Mouse (Mus musculus) gastrocnemius, postnatal 36 days (tissue): Measurements from ENCODE around the gene Tmem186. TPM values are rescaled to one million over a fixed set of nuclear protein-coding genes. Genes with fewer than 3 reads are reported as not detected.

Source experiments
- DNase-seq, 2 experiments: peaks; one replicate each; pipeline ENCODE4 v3.0.0; 2022
- intact Hi-C: fragments of 180-260 bp; cut with DNase I; formaldehyde crosslinking; loops from one replicate; pipeline ENCODE4 v1.15.1; 2025
- microRNA-seq, 2 experiments: library from miRNA; unstranded; fragments of <30 nt; microRNA quantifications; one replicate each; pipeline ENCODE4 v1.2.0; 2021
- total RNA-seq, 2 experiments: library from RNA; stranded (reverse); gene quantifications; 2 replicates each; pipeline ENCODE4 v1.2.3; 2021

The Tmem186 gene
- total RNA-seq, 2 experiments from 2014 or later: 8.9 to 12.5 TPM

GRCm38 (mm10) chr16:8620315-8621115 lies 17.0 kb downstream of the Tmem186 start:
- intact Hi-C loops: no loop called here
- DNase-seq: no peak

- no peak for DNase-seq
- intact Hi-C loops: no loop called here
Measured at GRCm38 (mm10) chr16:8619659-8620314, 17.7 kb downstream of the Tmem186 start.

- DNase-seq: no peak
- intact Hi-C loops: no loop called here
Measured at GRCm38 (mm10) chr16:8613447-8613846, 24.1 kb downstream of the Tmem186 start.

DNA sequence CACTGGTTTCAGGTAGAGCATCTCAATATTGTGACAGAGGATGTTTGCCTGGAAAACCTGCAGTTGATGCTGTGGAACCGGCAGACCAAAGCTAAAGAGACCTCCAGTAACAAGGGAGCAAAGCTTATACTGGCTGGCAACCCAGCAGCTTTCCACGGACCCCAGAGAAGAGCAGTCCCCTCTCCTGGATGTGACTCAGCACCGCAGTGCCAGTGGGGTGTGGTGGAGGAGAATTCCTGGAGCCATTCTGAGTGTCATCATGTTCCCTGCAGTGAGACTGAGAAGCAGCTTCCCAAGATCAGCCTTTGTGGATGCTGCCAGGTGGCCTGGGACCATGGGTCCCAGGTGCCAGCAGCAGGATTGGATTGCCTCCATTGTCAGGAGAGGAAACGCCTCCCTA lies 24.5 kb downstream of the Tmem186 start:
- intact Hi-C loops: no loop called here
- DNase-seq: no peak

DNA sequence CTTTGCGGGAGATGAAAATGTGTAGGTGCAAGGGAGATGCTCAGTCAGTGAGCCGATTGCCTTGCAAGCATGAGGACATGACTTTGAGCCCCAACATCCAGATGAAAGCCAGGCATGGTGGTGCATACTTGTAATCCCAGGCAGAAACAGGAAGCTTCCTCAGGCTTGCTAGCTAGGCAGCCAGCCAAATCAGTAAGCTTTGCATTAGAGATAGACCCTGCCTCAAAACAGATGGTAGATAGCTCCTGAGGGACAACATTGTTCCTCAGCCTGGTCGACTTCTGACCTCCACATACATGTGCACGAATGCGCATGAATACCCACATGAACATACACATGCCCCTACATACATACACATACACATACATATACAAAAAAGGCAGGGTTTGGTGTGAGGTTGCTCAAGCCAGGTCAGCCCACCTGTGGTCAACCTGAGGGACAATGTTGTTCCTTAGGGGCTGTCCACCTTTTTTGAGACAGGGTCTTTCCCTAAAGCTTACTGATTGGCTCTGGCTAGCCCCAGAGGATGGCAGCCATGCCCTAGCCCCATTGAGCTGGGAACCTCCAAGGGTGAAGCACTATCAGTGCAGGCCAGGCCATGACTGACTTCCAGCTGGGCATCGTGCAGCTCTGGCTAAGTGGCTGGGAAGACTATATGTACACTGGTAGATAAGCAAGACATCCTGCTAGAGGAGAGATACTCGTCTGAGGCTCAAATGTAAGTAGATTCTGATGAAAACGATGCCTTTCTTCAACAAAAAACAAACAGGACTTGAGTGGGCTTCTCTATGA lies 25.1 kb downstream of the Tmem186 start:
- intact Hi-C loops: no loop called here
- no peak for DNase-seq

DNA sequence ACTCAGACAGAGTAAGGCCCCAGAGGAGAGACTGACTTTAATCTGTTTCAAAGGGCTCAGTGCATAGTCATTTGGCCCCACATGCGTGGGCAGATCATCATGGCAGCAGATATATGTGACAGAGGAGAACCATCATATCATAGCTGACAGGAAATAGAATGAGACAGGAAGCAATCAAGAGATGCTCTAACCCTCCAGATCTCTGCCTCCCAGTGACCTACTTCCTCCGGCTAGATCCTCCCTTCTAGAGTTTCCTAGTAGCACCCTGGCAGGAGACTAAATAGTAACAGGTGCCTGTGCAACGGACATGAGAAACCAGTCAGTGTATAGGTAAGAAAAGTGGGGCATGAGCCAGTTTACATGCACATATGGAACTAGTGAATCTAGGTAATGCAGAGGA lies 27.1 kb downstream of the Tmem186 start:
- no peak for DNase-seq
- intact Hi-C loops: no loop called here

GRCm38 (mm10) chr16:8603789-8604188 lies 33.7 kb downstream of the Tmem186 start:
- intact Hi-C loops: no loop called here
- no peak for DNase-seq

GRCm38 (mm10) chr16:8597516-8597915 lies 40.0 kb downstream of the Tmem186 start:
- no peak for DNase-seq
- intact Hi-C loops: no loop called here

- intact Hi-C loops: no loop called here
- no peak for DNase-seq
Measured at GRCm38 (mm10) chr16:8596336-8596735, 41.2 kb downstream of the Tmem186 start.

GRCm38 (mm10) chr16:8595411-8595810 lies 42.1 kb downstream of the Tmem186 start:
- intact Hi-C loops: no loop called here
- no peak for DNase-seq

- DNase-seq: no peak
- intact Hi-C loops: no loop called here
Measured at GRCm38 (mm10) chr16:8585056-8585455, 52.5 kb downstream of the Tmem186 start.

GRCm38 (mm10) chr16:8584248-8584647 lies 53.3 kb downstream of the Tmem186 start:
- no peak for DNase-seq
- intact Hi-C loops: no loop called here

Small RNA genes lying within 50 kb of the gene (microRNA-seq; reads per million reads assigned to microRNA genes)
- 0 reads per million in 2 experiments for gene Gm22137

Other genes starting within 250 kb of the Tmem186 start
- not detected for gene Tmem114, start 212.6 kb downstream of the Tmem186 start, total RNA-seq
- gene Mettl22, start 166.9 kb downstream of the Tmem186 start, total RNA-seq: 10 to 100 TPM; 73.9 to 82.4 TPM
- gene Abat, start 124.3 kb downstream of the Tmem186 start, total RNA-seq: 1 to 10 TPM; 1.9 to 2.8 TPM
- 10 to 100 TPM; 16.4 to 18.3 TPM for gene Pmm2, start within 50 bp of the Tmem186 start, total RNA-seq
- 1 to 10 TPM; 5.4 to 6.4 TPM for gene Carhsp1, start 34.4 kb upstream of the Tmem186 start, total RNA-seq
- gene Gm5767, start 43.1 kb upstream of the Tmem186 start, total RNA-seq: not detected
- gene Usp7, start 154.6 kb upstream of the Tmem186 start, total RNA-seq: 10 to 100 TPM; 48.3 to 57.0 TPM
- gene 1810013L24Rik, start 192.4 kb upstream of the Tmem186 start, total RNA-seq: 10 to 100 TPM; 79.2 to 94.8 TPM